Mouse (Mus musculus): Measurements from ENCODE around the gene Ccl27a. TPM values are rescaled to one million over a fixed set of nuclear protein-coding genes. Genes with fewer than 3 reads are reported as not detected.
"Not testable (repeated sequence)": the region's sequence is repeated elsewhere in the genome, so short reads cannot be mapped to it uniquely, and the experiment has no call there.

Gene Ccl27a
- 38.8 and 48.3 TPM in 2 replicates for polyA plus RNA-seq (2012; rRNA removed)

- DNase-seq (ENCODE audit: low read depth): not testable (repeated sequence)
These were observed at the start of gene Ccl27a for GRCm38 (mm10) chr4:41774002-41774401. Gene Ccl27a (minus strand): TSS chr4:41774247.

- DNase-seq (ENCODE audit: low read depth): not testable (repeated sequence)
These were observed 9.2 kb upstream of the Ccl27a start for GRCm38 (mm10) chr4:41783197-41783596.

- not testable (repeated sequence) for DNase-seq (ENCODE audit: low read depth)
These were observed 8.7 kb upstream of the Ccl27a start for GRCm38 (mm10) chr4:41782711-41783110.

- DNase-seq (ENCODE audit: low read depth): not testable (repeated sequence)
These were observed 7.9 kb upstream of the Ccl27a start for GRCm38 (mm10) chr4:41781748-41782485.

GRCm38 (mm10) chr4:41781271-41781670 lies 7.2 kb upstream of the Ccl27a start:
- not testable (repeated sequence) for DNase-seq (ENCODE audit: low read depth)

- DNase-seq (ENCODE audit: low read depth): not testable (repeated sequence)
These were observed 1.8 kb upstream of the Ccl27a start for GRCm38 (mm10) chr4:41775840-41776239.

- not testable (repeated sequence) for DNase-seq (ENCODE audit: low read depth)
These were observed 459 bp upstream of the Ccl27a start for GRCm38 (mm10) chr4:41774506-41774905.

- not testable (repeated sequence) for DNase-seq (ENCODE audit: low read depth)
These were observed 545 bp downstream of the Ccl27a start for GRCm38 (mm10) chr4:41773502-41773901.

- DNase-seq (ENCODE audit: low read depth): not testable (repeated sequence)
These were observed 1.1 kb downstream of the Ccl27a start for GRCm38 (mm10) chr4:41772946-41773345.

- not testable (repeated sequence) for DNase-seq (ENCODE audit: low read depth)
These were observed 6.7 kb downstream of the Ccl27a start for GRCm38 (mm10) chr4:41767301-41767700.

- not testable (repeated sequence) for DNase-seq (ENCODE audit: low read depth)
These were observed 10.9 kb downstream of the Ccl27a start for GRCm38 (mm10) chr4:41763176-41763575.

- DNase-seq (ENCODE audit: low read depth): not testable (repeated sequence)
These were observed 11.3 kb downstream of the Ccl27a start for GRCm38 (mm10) chr4:41762688-41763114.

GRCm38 (mm10) chr4:41762099-41762687 lies 11.9 kb downstream of the Ccl27a start:
- no peak for DNase-seq (ENCODE audit: low read depth)

- no peak for DNase-seq (ENCODE audit: low read depth)
These were observed 12.4 kb downstream of the Ccl27a start for GRCm38 (mm10) chr4:41761680-41762079.

GRCm38 (mm10) chr4:41760911-41761310 lies 13.1 kb downstream of the Ccl27a start:
- no peak for DNase-seq (ENCODE audit: low read depth)

- no peak for DNase-seq (ENCODE audit: low read depth)
These were observed 13.7 kb downstream of the Ccl27a start for GRCm38 (mm10) chr4:41760288-41760721.

GRCm38 (mm10) chr4:41759656-41760287 lies 14.3 kb downstream of the Ccl27a start:
- DNase-seq (ENCODE audit: low read depth): no peak

GRCm38 (mm10) chr4:41759206-41759605 lies 14.8 kb downstream of the Ccl27a start:
- DNase-seq (ENCODE audit: low read depth): no peak

GRCm38 (mm10) chr4:41758701-41759100 lies 15.3 kb downstream of the Ccl27a start:
- DNase-seq (ENCODE audit: low read depth): no peak

GRCm38 (mm10) chr4:41758021-41758420 lies 16.0 kb downstream of the Ccl27a start:
- no peak for DNase-seq (ENCODE audit: low read depth)

GRCm38 (mm10) chr4:41757321-41757720 lies 16.7 kb downstream of the Ccl27a start:
- DNase-seq (ENCODE audit: low read depth): no peak

GRCm38 (mm10) chr4:41756440-41756839 lies 17.6 kb downstream of the Ccl27a start:
- DNase-seq (ENCODE audit: low read depth): no peak

Measured in gonadal fat pad, adult 2 months (tissue).